Mouse (Mus musculus): ENCODE results near the gene 1700001K19Rik.
A peak's percentile ranks its signal among the peaks of the same experiment; 100 is the strongest.
"Not testable (repeated sequence)": the region's sequence is repeated elsewhere in the genome, so short reads cannot be mapped to it uniquely, and the experiment has no call there.

1700001K19Rik gene

GRCm38 (mm10) chr12:110695676-110696171 is 13.3 kb upstream of the 1700001K19Rik start:
- DNase-seq: peak; percentile 71

DNA sequence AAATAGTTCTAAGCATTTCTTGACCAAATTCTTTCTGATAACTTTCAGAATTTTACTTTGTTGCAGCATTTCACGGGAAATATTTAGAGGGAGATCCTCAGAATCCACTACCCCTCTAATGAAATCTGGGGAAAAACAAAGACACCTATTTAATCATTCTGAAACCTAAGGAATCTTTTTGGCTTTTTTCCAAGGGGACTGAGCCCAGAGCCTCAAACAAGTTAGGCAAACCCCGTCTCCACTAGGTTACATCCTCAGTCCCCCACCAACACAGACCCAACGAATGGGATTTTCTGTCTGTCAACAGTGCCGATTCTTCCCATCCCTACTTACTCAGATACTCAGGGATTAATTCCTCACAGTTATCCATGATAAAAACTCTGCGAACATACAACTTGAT is 11.0 kb upstream of the 1700001K19Rik start:
- not testable (repeated sequence) for DNase-seq

DNA sequence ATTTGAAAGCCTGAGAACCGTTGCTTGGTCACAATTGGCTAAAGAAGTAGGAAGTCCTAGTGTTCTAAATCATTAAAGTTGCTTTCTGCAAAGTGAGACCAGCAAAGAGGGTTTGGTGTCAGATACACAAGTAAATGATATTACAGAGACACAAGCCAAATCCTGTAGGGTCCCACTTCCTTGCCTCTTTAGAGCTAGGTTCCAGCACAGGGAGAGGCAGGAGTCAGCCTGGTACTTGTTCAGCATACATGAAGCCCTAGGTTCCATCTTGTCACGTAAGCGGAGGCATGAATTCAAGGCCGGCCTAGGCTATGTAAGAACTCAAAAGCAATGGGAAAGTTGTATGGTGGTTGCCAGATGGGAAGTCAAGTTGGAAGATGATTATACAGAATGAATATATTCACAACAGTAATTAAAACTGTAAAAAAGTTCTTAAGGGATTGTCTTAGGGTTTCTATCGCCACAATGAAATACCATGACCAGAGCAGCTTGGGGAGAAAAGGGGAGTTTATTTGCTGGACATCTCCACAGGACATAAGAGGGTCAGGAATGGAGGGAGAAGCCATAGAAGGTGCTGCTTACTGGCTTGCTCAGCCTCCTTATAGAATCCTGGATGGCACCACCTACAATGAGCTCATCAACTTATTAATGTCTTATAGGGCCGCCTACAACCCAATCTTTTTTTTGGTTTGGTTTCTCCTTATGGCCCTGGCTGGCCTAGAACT is 7.7 kb upstream of the 1700001K19Rik start:
- no peak for DNase-seq

- DNase-seq: not testable (repeated sequence)
Observed at GRCm38 (mm10) chr12:110688921-110689320, 6.5 kb upstream of the 1700001K19Rik start.

DNA sequence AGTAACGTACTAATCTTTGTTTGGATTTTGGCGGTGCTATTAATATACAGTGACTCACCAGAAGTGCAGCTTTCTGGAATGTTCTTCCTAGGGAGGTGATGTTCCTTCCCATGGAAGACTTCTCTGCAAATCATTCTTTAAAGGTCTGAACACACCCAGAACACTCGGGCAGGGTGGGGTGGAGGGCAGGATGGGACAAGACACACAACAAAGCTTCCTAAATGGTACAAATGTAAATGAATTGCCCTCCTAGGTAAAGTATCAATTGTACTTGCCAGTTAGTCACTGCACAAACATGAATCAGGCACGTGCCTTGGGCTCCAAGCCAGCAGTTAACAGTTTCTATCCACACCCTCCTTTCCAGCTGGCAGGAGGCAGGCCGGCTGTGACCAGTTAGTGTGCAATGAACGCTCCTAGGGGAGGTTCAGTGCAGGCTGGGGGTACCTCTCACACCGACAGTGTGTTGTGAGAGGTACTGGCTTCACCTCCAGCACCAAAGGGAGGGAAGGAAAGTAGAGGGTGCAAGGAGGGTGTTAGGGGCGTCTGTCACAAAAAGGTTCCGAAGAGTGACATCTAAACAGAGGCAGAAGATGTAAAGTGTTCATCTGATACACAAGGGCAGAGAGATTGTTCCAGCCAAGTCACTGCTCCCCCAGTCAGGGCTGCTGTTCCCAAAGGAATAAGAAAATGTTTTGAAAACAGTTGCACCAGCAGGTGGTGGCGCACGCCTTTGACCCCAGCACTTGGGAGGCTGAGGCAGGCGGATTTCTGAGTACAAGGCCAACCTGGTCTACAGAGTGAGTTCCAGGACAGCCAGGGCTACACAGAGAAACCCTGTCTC is 5.7 kb upstream of the 1700001K19Rik start:
- DNase-seq: peak; percentile 84

GRCm38 (mm10) chr12:110683580-110683979 is 1.2 kb upstream of the 1700001K19Rik start:
- DNase-seq: no peak

GRCm38 (mm10) chr12:110681878-110682277 is 541 bp downstream of the 1700001K19Rik start:
- no peak for DNase-seq

DNA sequence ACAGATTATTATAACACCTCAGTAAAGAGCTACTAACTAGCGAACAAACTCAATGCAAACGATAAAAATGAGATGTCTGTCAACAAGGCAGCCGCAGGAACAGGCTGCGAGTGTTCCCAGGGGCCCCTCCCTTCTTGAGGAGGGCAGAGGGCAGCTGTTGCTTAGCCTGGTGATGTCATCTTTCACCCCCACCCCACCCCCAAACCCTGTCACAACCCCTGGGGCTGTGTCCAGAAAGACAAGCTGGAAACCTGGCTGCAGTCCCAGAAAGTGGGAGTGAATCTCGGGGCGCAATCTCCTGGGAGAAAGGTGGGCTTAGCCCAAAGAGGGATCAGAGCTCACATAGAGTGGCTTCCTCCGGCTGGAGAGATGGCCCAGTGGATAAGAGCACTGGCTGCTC is 1.2 kb downstream of the 1700001K19Rik start:
- DNase-seq: peak; percentile 68

DNA sequence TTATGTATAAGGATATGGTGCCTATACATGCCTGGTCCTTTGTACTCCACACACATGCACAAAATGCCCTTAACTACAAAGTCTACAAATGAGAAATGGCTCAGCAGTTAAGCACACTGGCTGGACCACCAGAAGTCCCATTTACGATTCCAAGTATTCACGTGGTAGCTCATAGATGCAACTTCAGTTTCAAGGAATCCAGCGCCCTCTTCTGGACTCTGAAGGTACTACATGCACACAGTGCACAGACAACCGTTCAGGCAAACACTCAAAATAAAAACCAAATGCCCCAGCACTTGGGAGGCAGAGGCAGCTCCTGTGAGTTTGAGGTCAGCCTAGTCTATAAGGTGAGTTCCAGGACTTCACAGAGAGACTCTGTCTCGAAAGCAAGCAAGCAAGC is 8.2 kb downstream of the 1700001K19Rik start:
- DNase-seq: no peak

- peak; percentile 34 for DNase-seq
Observed at GRCm38 (mm10) chr12:110667466-110668077, 14.8 kb downstream of the 1700001K19Rik start.

- DNase-seq: no peak
Observed at GRCm38 (mm10) chr12:110661746-110662145, 20.7 kb downstream of the 1700001K19Rik start.

DNA sequence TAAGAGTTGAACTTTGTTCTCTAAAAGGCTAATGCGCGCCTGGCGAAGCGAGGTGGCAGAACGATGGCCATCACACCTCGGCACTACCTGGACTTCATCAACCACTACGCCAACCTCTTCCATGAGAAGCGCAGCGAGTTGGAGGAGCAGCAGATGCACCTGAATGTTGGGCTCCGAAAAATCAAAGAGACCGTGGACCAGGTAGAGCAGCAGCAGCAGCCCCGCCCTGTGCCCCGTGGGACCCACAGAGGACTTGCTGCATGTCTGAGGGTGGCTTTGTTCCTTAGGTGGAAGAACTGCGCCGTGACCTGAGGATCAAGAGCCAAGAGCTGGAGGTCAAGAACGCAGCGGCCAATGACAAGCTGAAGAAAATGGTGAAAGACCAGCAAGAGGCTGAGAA is 31.0 kb downstream of the 1700001K19Rik start:
- DNase-seq: no peak

GRCm38 (mm10) chr12:110650241-110650641 is 32.2 kb downstream of the 1700001K19Rik start:
- no peak for DNase-seq

- no peak for DNase-seq
Observed at GRCm38 (mm10) chr12:110637507-110638114, 44.8 kb downstream of the 1700001K19Rik start.

DNA sequence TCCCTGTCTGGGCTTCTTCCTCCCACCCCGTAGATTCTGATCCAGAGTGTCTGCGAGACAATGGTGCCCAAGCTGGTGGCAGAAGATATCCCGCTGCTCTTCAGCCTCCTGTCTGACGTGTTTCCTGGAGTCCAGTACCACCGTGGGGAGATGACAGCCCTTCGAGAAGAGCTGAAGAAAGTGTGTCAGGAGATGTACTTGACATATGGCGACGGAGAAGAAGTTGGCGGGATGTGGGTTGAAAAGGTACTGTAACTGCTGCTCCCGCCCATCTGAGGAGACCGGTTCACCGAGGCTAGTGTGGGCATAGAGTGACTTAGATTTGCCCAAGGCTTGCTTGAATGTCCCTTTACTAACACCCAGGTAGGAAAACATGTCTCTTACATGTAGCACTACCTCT is 46.1 kb downstream of the 1700001K19Rik start:
- no peak for DNase-seq

- DNase-seq: no peak
Observed at GRCm38 (mm10) chr12:110630056-110630455, 52.4 kb downstream of the 1700001K19Rik start.
